Mouse (Mus musculus): ENCODE measurements around the gene Snhg11.

DNA sequence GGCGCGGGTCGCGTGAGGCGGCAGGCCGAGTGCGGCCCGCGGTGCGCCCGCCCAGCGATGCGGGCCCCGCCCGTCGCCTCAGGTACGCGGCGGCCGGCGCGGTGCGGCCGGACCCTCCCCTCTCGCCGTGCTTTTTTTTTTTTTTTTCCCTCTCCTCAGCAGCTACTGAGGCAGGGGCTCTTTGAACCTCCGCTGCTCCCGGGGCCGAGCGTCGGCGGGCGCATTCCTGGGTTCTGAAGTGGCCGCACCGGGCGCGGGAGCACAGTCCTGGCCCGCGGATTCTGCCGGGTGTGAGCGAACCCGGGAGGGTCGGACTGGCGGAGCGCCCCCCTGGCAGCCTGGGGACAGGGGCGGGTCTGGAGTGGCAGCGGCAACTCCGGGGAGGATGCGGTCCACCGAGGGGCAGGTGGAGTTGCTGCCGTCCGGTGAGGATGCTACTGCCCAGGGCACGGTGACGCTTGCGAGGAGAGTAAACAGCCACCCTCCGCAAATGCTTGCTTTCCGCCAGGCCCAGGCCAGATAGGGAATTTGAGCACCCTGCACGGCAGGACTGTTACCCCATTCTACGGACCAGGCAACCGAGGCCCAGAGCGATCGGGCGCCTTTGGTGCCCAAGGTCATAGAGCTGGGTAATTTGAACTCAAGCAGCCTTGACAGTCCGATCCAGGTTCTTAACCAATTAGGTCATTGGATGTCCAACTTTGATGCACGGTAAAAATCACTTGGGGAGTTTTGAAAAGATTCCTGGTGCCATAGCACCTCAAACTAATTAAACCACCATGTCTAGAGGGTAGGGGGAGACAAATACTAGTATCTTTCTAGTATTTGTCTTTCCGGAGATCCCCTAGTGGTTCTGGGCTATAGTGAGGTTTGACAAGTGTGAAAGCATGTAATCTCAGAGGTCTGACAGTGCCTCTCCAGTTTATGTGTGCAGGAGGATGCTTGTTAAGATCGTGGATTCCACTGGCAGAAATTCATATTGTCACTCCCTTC lies 34.9 kb downstream of the Snhg11 start:
- TF ChIP-seq CTCF (IDR thresholded peaks at IDR 0.05; ENCODE audit: insufficient read depth, low read length) = no peak
- TF ChIP-seq POLR2A (IDR thresholded peaks at IDR 0.05; ENCODE audit: borderline replicate concordance, extremely low read depth, low read depth, low read length) = no peak

Data from lung, adult 2 months (tissue).